Mouse (Mus musculus) brain, embryonic 14.5 days (tissue): ENCODE measurements around the gene Vegfa. TPM values are rescaled to one million over a fixed set of nuclear protein-coding genes. Genes with fewer than 3 reads are reported as not detected.

ENCODE experiments used
- DNase-seq: peaks from one replicate; pipeline ENCODE4 v3.0.0-alpha.2; 2011; ENCODE audit warnings: low read depth
- CTCF ChIP-seq: fragments of 200-500 bp; IDR thresholded peaks from 2 replicates; pipeline ENCODE4 v1.5.1; 2012; ENCODE audit warnings: inconsistent platforms, mild to moderate bottlenecking, moderate library complexity, borderline replicate concordance; ENCODE audit not compliant: insufficient read depth, insufficient read length; ENCODE audit errors: extremely low read depth
- POLR2A ChIP-seq: fragments of 200-500 bp; IDR thresholded peaks from 2 replicates; pipeline ENCODE4 v1.6.1; 2012; ENCODE audit warnings: mild to moderate bottlenecking, inconsistent platforms, borderline replicate concordance; ENCODE audit not compliant: poor library complexity, insufficient read depth, insufficient read length, severe bottlenecking; ENCODE audit errors: extremely low read depth
- polyA plus RNA-seq: library from polyadenylated mRNA; depleted of rRNA; stranded (reverse); fragments of >200 nt; gene quantifications from 2 replicates; pipeline ENCODE4 v1.2.3, GENCODE M21; 2012

Vegfa gene
- polyA plus RNA-seq, 1 experiment, result 168 TPM

DNA sequence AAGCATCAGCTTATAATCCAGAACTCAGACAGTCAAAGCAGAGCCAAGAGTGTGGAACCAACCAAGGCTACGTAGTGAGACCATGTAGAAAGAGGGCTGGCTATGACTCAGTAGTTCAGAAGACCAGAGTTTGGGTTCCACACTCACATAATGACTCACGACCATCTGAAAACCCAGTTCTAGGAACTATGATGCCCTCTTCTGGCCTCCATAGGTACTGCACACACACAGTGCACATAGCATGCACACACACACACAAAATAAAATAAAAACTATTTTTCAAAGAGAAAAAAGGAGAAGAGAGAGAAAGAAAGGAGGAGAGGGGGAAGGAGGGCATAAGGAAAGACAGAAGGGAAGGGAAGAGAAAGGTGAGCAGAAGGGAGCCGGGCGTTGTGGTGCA, 16.0 kb upstream of the Vegfa start:
- TF ChIP-seq CTCF (peak; percentile 5; the same call in 1 of the 2 replicates), POLR2A (no peak)
- no peak for DNase-seq

DNA sequence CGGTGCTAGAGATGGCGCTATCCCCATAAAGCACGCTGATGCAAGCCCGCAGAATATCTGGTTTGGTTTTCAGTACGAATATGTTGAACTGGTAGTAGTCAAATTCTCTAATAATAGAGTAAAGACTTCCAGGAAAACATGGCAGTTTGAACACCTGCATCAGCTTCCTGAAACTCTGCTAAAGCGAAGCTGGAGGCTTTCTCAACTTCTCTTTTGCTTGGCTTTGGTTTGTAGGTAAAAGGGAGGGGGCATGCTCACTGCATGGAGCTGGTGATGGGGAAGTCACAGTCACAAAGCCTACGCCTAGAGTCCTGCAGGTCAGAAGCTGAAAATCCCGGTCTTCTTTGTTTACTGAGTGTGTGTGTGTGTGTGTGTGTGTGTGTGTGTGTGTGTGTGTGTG, 13.6 kb upstream of the Vegfa start:
- TF ChIP-seq POLR2A (no peak), CTCF (no peak)

DNA sequence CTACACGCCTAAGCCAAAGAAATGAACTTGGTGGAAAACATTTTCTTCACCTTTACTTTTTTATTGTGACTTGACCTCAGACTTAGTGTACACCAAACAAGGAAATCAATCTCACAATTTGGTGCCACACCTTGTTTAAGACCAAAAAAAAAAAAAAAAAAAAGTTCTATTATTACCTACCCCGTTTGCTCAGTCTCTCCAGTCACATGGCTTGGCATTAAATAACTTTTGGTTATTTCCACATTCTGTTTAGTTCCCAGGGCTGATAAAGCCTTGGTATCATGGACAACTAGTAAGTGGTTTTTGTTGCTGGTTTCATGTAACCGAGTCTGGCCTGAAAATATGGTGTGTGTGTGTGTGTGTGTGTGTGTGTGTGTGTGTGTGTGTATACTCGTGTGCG, 12.8 kb upstream of the Vegfa start:
- TF ChIP-seq CTCF, result no peak
- no peak for TF ChIP-seq POLR2A
- no peak for DNase-seq

More for the DNA sequence above, 13.6 kb upstream of the Vegfa start:
- DNase-seq, result no peak

DNA sequence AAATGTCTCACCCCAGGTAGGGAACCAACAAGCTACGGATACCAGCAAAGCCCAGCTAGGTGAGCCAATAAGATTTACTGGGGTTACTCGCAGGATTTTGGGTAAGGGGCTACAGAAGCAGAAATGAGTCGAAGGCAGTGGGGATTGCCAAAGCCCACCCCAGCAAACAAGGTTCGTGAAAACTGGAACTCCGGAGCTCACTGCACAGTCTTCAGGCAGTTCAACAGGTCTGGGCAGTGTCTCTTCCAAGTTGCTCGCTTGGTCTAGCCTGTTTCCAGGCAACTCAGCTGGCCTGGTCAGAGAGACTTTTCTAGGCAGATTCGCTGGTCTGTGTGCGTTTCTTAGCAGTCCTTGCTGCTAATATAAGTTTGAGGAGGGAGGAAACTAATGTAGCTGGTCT, 10.0 kb upstream of the Vegfa start:
- no peak for DNase-seq
- TF ChIP-seq POLR2A, result no peak
- TF ChIP-seq CTCF, result no peak

GRCm38 (mm10) chr17:46041679-46042078, 9.5 kb upstream of the Vegfa start:
- DNase-seq, result no peak
- TF ChIP-seq POLR2A, result no peak
- no peak for TF ChIP-seq CTCF

GRCm38 (mm10) chr17:46041223-46041622, 9.1 kb upstream of the Vegfa start:
- no peak for DNase-seq

DNA sequence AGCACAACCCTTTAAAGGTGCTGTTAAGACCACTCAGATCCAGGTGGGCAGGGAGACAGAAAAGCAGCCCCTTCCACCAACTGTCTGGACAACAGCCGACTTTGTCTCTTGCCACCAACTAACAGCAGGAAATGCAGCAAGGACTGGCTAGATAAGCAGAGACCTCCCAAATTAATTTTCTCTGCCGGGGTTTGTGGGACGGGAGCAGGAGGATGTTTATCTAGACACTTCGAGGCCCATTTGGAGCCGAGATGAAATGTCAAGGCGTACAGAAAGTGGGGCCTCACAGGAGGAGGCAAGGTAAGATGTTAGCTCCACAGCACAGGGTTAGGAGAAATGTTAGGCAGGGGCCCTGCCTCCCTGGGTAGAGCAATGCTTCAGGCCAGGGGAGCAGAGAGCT, 8.4 kb upstream of the Vegfa start:
- no peak for DNase-seq
- TF ChIP-seq POLR2A (no peak), CTCF (no peak)

More at GRCm38 (mm10) chr17:46041223-46041622, 9.1 kb upstream of the Vegfa start:
- peak; percentile 46; the same call in 1 of the 2 replicates for TF ChIP-seq CTCF
- no peak for TF ChIP-seq POLR2A

DNA sequence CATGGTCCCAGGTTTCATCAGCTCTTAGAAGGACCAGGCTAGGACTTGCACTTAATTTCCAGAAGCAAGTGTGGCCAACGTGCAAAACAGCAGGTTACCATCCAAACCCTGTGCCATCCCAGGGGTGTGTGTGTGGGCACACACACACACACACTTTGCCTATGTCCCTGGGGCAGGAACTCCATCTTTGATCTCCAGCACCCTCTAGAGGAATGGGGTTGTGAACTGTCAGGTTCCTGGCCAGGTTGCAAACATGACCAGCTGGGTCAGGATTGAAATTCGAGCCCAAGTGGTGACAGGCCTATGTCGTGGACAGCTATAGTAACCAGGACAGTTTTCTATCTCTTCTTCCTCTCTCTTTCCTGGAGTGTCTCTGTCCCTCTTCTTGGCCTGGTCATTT, 6.7 kb upstream of the Vegfa start:
- no peak for DNase-seq
- no peak for TF ChIP-seq POLR2A

- DNase-seq, result no peak
- TF ChIP-seq CTCF (no peak), POLR2A (no peak)
Measured at GRCm38 (mm10) chr17:46036400-46036799, 4.2 kb upstream of the Vegfa start.

DNA sequence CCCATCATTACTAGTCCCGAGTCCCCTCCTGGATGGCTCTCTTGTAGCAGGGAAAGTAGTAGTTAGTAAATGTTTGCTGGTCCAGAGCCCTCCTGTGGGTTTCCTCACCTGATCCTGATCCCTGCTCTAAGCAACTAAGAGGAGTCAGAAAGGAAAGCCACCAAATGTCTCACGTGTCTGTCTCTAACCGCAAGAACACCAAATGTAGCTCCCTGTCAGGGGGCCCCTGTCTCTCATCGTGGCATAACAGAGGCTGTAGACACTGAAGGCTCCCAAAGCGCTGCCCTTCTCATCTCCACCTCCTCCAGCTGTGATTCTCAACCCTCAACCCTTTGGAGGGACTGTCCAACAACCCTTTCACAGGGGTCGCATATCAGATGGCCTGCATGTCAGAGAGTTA, 1.9 kb upstream of the Vegfa start:
- TF ChIP-seq POLR2A (no peak), CTCF (no peak)
- no peak for DNase-seq

GRCm38 (mm10) chr17:46033607-46034006, 1.4 kb upstream of the Vegfa start:
- peak; percentile 33 for DNase-seq
- no peak for TF ChIP-seq CTCF
- TF ChIP-seq POLR2A, result no peak

- no peak for TF ChIP-seq POLR2A
- no peak for TF ChIP-seq CTCF
- DNase-seq, result peak; percentile 29
Measured at GRCm38 (mm10) chr17:46033122-46033521, 953 bp upstream of the Vegfa start.

- DNase-seq, result no peak
Measured at GRCm38 (mm10) chr17:46031621-46032211, 453 bp downstream of the Vegfa start.

More at GRCm38 (mm10) chr17:46031621-46032211, 453 bp downstream of the Vegfa start:
- 0 out of 2 replicates have a peak, but pooled peaks have one; percentile 16 for TF ChIP-seq POLR2A
- TF ChIP-seq CTCF, result no peak
